Mouse (Mus musculus) midbrain, postnatal 0 days (tissue): ENCODE measurements around the gene Wnt4. TPM values are rescaled to one million over a fixed set of nuclear protein-coding genes. Genes with fewer than 3 reads are reported as not detected.

ENCODE experiments used
- ATAC-seq: fragments of 200-750 bp; cut with Nextera tagmentation; 2 replicates; pipeline ENCODE4 v1.8.0; 2017; ENCODE audit warnings: moderate number of reproducible peaks, mild to moderate bottlenecking, moderate TSS enrichment, moderate library complexity; ENCODE audit not compliant: low FRiP score
- DNase-seq: peaks from one replicate; pipeline ENCODE4 v3.0.0-alpha.2; 2015; ENCODE audit warnings: low spot score
- H3K27ac ChIP-seq: fragments of 300-500 bp; sonication (generic); 2 replicates; pipeline ENCODE4 v1.5.1; 2014; ENCODE audit warnings: low read depth, mild to moderate bottlenecking, low read length, mixed read lengths
- H3K27me3 ChIP-seq: fragments of 300-500 bp; sonication (generic); 2 replicates; pipeline ENCODE4 v1.6.1; 2014; ENCODE audit warnings: low read length, control low read depth, mixed read lengths; ENCODE audit not compliant: insufficient read depth
- H3K36me3 ChIP-seq: fragments of 300-500 bp; sonication (generic); 2 replicates; pipeline ENCODE4 v1.6.1; 2014; ENCODE audit warnings: low read length, control low read depth, mixed read lengths; ENCODE audit not compliant: insufficient read depth
- H3K4me1 ChIP-seq: fragments of 300-500 bp; sonication (generic); 2 replicates; pipeline ENCODE4 v1.6.1; 2014; ENCODE audit warnings: mild to moderate bottlenecking, control low read depth, antibody characterized with exemption, low read length, mixed read lengths; ENCODE audit not compliant: insufficient read depth
- H3K4me2 ChIP-seq: fragments of 300-500 bp; sonication (generic); 2 replicates; pipeline ENCODE4 v1.6.1; 2014; ENCODE audit warnings: low read depth, mild to moderate bottlenecking, low read length, mixed read lengths; ENCODE audit not compliant: poor library complexity, severe bottlenecking
- H3K4me3 ChIP-seq: fragments of 300-500 bp; sonication (generic); 2 replicates; pipeline ENCODE4 v1.5.1; 2014; ENCODE audit warnings: low read depth, mild to moderate bottlenecking, low read length, moderate library complexity
- H3K9ac ChIP-seq: fragments of 300-500 bp; sonication (generic); replicated peaks from 2 replicates; pipeline ENCODE4 v1.6.1; 2014; ENCODE audit warnings: mild to moderate bottlenecking, low read length, moderate library complexity, mixed read lengths; ENCODE audit not compliant: poor library complexity, severe bottlenecking
- H3K9me3 ChIP-seq: fragments of 300-500 bp; sonication (generic); 2 replicates; pipeline ENCODE4 v1.6.1; 2016; ENCODE audit warnings: low read length, control low read depth
- CTCF ChIP-seq: IDR thresholded peaks from 2 replicates; pipeline ENCODE4 v1.5.1; 2016; ENCODE audit warnings: antibody characterized with exemption, mild to moderate bottlenecking
- WGBS: fragments of 180-500 bp; shearing (Covaris S2); extraction: QIAGEN DNeasy Blood & Tissue Kit; methylation state at CpG from one replicate; pipeline ENCODE4 v1.1.7; 2014; 5-methylcytosine and 5-hydroxymethylcytosine counted together
- polyA plus RNA-seq: library from polyadenylated mRNA; unstranded; fragments of >200 nt; fragmentation: Nextera tagmentation; extraction: Ambion mirVana; gene quantifications from 2 replicates; pipeline ENCODE4 v1.2.1, GENCODE M21; 2015
- total RNA-seq: library from RNA; depleted of rRNA; stranded (reverse); fragments of >200 nt; gene quantifications from 2 replicates; pipeline ENCODE4 v1.2.3, GENCODE M21; 2014

Gene Wnt4
- total and polyA plus RNA-seq, 2 experiments from 2014 or later, result 5.6 to 6.0 TPM

- H3K4me3 ChIP-seq, result no peak overlapping the region
- peaks cover 8% of the 10 kb centered on the region; the same call in 1 of the 2 replicates for H3K27me3 ChIP-seq
- H3K9ac ChIP-seq, result no peak overlapping the region
- H3K36me3 ChIP-seq, result no peaks in the 10 kb centered on the region
- H3K4me1 ChIP-seq, result peaks cover 11% of the 10 kb centered on the region; the same call in 1 of the 2 replicates
- ATAC-seq, result no peak
- DNase-seq, result no peak
- no peaks in the 10 kb centered on the region for H3K9me3 ChIP-seq
- H3K27ac ChIP-seq, result no peak overlapping the region
- WGBS, result 74% methylated on average over 3 of the region's 3 CpGs
- TF ChIP-seq CTCF, result no peak
- H3K4me2 ChIP-seq, result no peak overlapping the region
Observed at GRCm38 (mm10) chr4:137281273-137281672, 4.0 kb downstream of the Wnt4 start.

- H3K27ac ChIP-seq, result no peak overlapping the region
- WGBS, result 84% methylated on average over 5 of the region's 5 CpGs
- no peak for TF ChIP-seq CTCF
- H3K36me3 ChIP-seq, result no peaks in the 10 kb centered on the region
- no peak overlapping the region for H3K4me3 ChIP-seq
- ATAC-seq, result no peak
- peaks cover 4% of the 10 kb centered on the region; the same call in 1 of the 2 replicates for H3K27me3 ChIP-seq
- peaks cover 11% of the 10 kb centered on the region; the same call in 1 of the 2 replicates for H3K4me1 ChIP-seq
- no peak overlapping the region for H3K4me2 ChIP-seq
- no peaks in the 10 kb centered on the region for H3K9me3 ChIP-seq
- H3K9ac ChIP-seq, result no peak overlapping the region
- no peak for DNase-seq
Observed at GRCm38 (mm10) chr4:137282122-137282521, 4.8 kb downstream of the Wnt4 start.

- Histone ChIP-seq H3K4me3 (no peak overlapping the region), H3K4me2 (no peak overlapping the region), H3K4me1 (peaks cover 11% of the 10 kb centered on the region; the same call in 1 of the 2 replicates), H3K36me3 (no peaks in the 10 kb centered on the region), H3K9ac (no peak overlapping the region), H3K27ac (no peak overlapping the region), H3K27me3 (peaks cover 4% of the 10 kb centered on the region; the same call in 1 of the 2 replicates), H3K9me3 (no peaks in the 10 kb centered on the region)
- 11% methylated on average over 17 of the region's 17 CpGs for WGBS
- TF ChIP-seq CTCF, result no peak
- ATAC-seq (no peak), DNase-seq (no peak)
Observed at GRCm38 (mm10) chr4:137282584-137283406, 5.5 kb downstream of the Wnt4 start.

DNA sequence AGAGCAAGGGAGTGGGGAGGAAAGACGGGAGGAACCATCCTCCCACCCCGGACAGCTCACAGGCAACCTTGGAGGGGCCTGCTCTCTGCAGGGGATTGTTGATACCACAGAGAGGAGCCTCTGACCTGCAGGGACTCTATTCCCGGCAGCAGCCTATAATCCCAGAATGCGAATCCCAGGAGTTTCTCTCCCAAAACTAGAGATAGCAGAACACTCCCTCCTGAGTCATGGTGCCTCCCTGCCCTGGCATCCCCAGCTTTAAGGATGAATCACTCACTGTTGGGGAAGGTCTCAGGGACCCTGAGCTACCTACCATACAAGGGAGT lies 6.1 kb downstream of the Wnt4 start:
- DNase-seq (no peak), ATAC-seq (no peak)
- TF ChIP-seq CTCF, result no peak
- H3K27me3 ChIP-seq, result peaks cover 4% of the 10 kb centered on the region; the same call in 1 of the 2 replicates
- 22% methylated on average over 4 of the region's 4 CpGs for WGBS
- 0 out of 2 replicates have a peak, but pooled peaks cover 7% of the 10 kb centered on the region for H3K4me1 ChIP-seq
- no peaks in the 10 kb centered on the region for H3K9me3 ChIP-seq
- H3K27ac ChIP-seq, result no peak overlapping the region
- no peak overlapping the region for H3K4me2 ChIP-seq
- H3K36me3 ChIP-seq, result no peaks in the 10 kb centered on the region
- no peak overlapping the region for H3K4me3 ChIP-seq
- no peak overlapping the region for H3K9ac ChIP-seq

DNA sequence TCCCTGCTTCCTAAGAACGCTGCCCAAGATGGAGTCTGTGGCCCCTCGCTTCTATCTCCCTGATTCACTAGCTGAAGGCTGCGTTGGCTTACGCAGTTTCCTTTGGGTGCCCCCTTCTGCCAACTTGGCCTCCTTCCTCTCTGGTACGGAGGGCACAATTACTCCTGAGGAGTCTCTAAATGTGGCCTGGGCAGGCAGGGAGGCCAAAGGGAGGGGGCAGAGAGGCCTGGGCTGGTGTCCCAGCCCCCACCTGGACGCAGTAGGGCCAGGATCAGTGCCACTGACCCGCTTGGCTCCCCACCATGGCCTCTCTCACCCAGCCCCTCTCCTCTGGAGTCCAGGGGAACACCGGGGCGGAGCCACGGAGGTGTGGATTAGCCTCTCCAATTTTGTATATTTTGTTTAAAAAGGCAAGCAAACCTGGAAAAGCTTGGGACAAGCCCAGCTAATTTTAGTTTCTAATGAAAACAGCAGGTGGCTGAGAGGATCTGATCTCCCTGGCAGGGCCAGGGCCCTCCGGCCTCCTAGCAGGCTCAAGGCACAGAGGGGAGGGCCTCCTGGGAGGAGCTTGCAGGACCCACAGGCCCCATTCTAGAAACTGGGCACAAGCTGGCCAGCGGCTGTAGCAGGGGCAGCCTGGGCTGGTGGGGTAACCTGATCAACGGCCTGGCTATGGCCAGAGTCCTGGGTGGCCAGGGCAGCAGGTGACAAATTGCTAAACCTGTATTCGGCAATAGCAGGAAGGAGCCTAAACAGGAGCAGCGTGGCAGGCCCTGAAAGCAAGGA lies 8.8 kb downstream of the Wnt4 start:
- Histone ChIP-seq H3K4me2 (no peak overlapping the region), H3K9me3 (no peaks in the 10 kb centered on the region), H3K9ac (no peak overlapping the region), H3K36me3 (no peaks in the 10 kb centered on the region), H3K27ac (no peak overlapping the region), H3K27me3 (peaks cover 4% of the 10 kb centered on the region; the same call in 1 of the 2 replicates), H3K4me1 (no peaks in the 10 kb centered on the region), H3K4me3 (no peak overlapping the region)
- DNase-seq, result no peak
- TF ChIP-seq CTCF, result no peak
- ATAC-seq, result no peak
- WGBS, result 78% methylated on average over 15 of the region's 15 CpGs

GRCm38 (mm10) chr4:137286662-137286953 lies 9.3 kb downstream of the Wnt4 start:
- WGBS, result 59% methylated on average over 8 of the region's 8 CpGs
- Histone ChIP-seq H3K9ac (no peak overlapping the region), H3K27me3 (peaks cover 4% of the 10 kb centered on the region; the same call in 1 of the 2 replicates), H3K36me3 (no peaks in the 10 kb centered on the region), H3K27ac (no peak overlapping the region), H3K4me2 (no peak overlapping the region), H3K4me1 (no peaks in the 10 kb centered on the region), H3K4me3 (no peak overlapping the region), H3K9me3 (no peaks in the 10 kb centered on the region)
- no peak for DNase-seq
- no peak for ATAC-seq
- TF ChIP-seq CTCF, result no peak
